Mouse (Mus musculus): Measurements from ENCODE around the gene Slc4a5. TPM values are rescaled to one million over a fixed set of nuclear protein-coding genes. Genes with fewer than 3 reads are reported as not detected.

Slc4a5 gene
- total RNA-seq (2015) (0.02 TPM in 1 of 2 replicates, not detected in the other), total RNA-seq (2017) (not detected in 2 replicates)

GRCm38 (mm10) chr6:83219814-83220213 lies at the start of gene Slc4a5:
Gene Slc4a5, plus strand, starts transcription at chr6:83219828.
- no peak for ATAC-seq (ENCODE audit: poor library complexity, severe bottlenecking)

- no peak for ATAC-seq (ENCODE audit: poor library complexity, severe bottlenecking)
Observed at GRCm38 (mm10) chr6:83169872-83170271, 49.8 kb upstream of the Slc4a5 start.

- no peak for ATAC-seq (ENCODE audit: poor library complexity, severe bottlenecking)
Observed at GRCm38 (mm10) chr6:83171063-83171462, 48.6 kb upstream of the Slc4a5 start.

GRCm38 (mm10) chr6:83172240-83172920 lies 47.2 kb upstream of the Slc4a5 start:
- ATAC-seq (ENCODE audit: poor library complexity, severe bottlenecking), result no peak

- no peak for ATAC-seq (ENCODE audit: poor library complexity, severe bottlenecking)
Observed at GRCm38 (mm10) chr6:83175996-83176395, 43.6 kb upstream of the Slc4a5 start.

GRCm38 (mm10) chr6:83179390-83180117 lies 40.1 kb upstream of the Slc4a5 start:
- no peak for ATAC-seq (ENCODE audit: poor library complexity, severe bottlenecking)

- ATAC-seq (ENCODE audit: poor library complexity, severe bottlenecking), result no peak
Observed at GRCm38 (mm10) chr6:83180605-83181004, 39.0 kb upstream of the Slc4a5 start.

GRCm38 (mm10) chr6:83184858-83185435 lies 34.7 kb upstream of the Slc4a5 start:
- 0 out of 2 replicates have a peak, but pooled peaks have one; percentile 15 for ATAC-seq (ENCODE audit: poor library complexity, severe bottlenecking)

GRCm38 (mm10) chr6:83185895-83186861 lies 33.5 kb upstream of the Slc4a5 start:
- ATAC-seq (ENCODE audit: poor library complexity, severe bottlenecking), result 0 out of 2 replicates have a peak, but pooled peaks have one; percentile 43

GRCm38 (mm10) chr6:83186946-83187345 lies 32.7 kb upstream of the Slc4a5 start:
- ATAC-seq (ENCODE audit: poor library complexity, severe bottlenecking), result no peak

- ATAC-seq (ENCODE audit: poor library complexity, severe bottlenecking), result no peak
Observed at GRCm38 (mm10) chr6:83193571-83193970, 26.1 kb upstream of the Slc4a5 start.

GRCm38 (mm10) chr6:83197345-83198004 lies 22.2 kb upstream of the Slc4a5 start:
- no peak for ATAC-seq (ENCODE audit: poor library complexity, severe bottlenecking)

- ATAC-seq (ENCODE audit: poor library complexity, severe bottlenecking), result no peak
Observed at GRCm38 (mm10) chr6:83203320-83203719, 16.3 kb upstream of the Slc4a5 start.

- no peak for ATAC-seq (ENCODE audit: poor library complexity, severe bottlenecking)
Observed at GRCm38 (mm10) chr6:83205851-83206250, 13.8 kb upstream of the Slc4a5 start.

GRCm38 (mm10) chr6:83206321-83206720 lies 13.3 kb upstream of the Slc4a5 start:
- no peak for ATAC-seq (ENCODE audit: poor library complexity, severe bottlenecking)

- no peak for ATAC-seq (ENCODE audit: poor library complexity, severe bottlenecking)
Observed at GRCm38 (mm10) chr6:83207361-83208049, 12.1 kb upstream of the Slc4a5 start.

GRCm38 (mm10) chr6:83208050-83208400 lies 11.6 kb upstream of the Slc4a5 start:
- no peak for ATAC-seq (ENCODE audit: poor library complexity, severe bottlenecking)

GRCm38 (mm10) chr6:83210495-83210894 lies 9.1 kb upstream of the Slc4a5 start:
- no peak for ATAC-seq (ENCODE audit: poor library complexity, severe bottlenecking)

- no peak for ATAC-seq (ENCODE audit: poor library complexity, severe bottlenecking)
Observed at GRCm38 (mm10) chr6:83211526-83211925, 8.1 kb upstream of the Slc4a5 start.
